Mouse (Mus musculus) NIH3T3 (cell line): ENCODE results near the gene Gsdme.
A peak's percentile ranks its signal among the peaks of the same experiment; 100 is the strongest.

Experiments
- DNase-seq: peaks from one replicate; pipeline ENCODE4 v3.0.0-alpha.2; 2012; ENCODE audit warnings: low read depth

Gsdme gene

DNA sequence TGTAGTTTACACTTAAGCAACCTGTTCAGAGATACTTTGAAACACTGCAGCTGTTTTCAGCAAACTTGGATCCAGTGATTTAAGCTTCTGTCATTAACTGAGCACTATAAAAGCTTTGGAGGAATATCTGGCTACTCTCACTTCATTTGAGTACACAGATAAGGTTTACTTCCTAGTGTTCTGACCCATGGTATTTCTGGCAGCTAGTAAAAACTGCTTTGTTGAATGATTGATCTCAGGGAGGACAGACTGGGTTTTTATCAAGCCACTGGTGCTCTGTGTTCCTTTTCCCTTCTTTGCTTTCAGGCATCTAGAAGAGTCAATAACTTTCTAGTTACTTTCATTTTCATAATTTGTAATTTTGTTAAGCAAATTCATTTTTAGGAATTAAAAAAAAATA is 74.3 kb downstream of the Gsdme start:
- DNase-seq = no peak

DNA sequence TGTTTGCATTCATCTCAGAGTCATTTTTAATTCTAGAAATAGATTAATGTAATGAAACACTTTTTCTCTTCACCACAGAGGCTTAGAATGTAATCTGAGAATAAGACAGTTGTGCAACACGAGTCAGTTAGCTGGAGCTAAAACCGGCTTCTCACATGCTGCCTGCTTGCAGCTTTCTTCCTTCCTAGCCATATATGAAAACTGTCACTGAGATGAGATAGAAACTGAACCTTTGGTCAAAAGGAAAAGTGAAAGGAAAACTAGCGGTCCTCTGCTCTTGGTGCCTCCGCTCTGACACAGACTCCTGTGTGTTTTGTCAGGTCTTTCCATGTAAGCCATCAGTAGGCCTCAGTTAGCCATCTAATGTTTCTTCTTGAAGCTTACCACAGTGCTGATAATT is 75.7 kb downstream of the Gsdme start:
- peak; percentile 75 for DNase-seq

DNA sequence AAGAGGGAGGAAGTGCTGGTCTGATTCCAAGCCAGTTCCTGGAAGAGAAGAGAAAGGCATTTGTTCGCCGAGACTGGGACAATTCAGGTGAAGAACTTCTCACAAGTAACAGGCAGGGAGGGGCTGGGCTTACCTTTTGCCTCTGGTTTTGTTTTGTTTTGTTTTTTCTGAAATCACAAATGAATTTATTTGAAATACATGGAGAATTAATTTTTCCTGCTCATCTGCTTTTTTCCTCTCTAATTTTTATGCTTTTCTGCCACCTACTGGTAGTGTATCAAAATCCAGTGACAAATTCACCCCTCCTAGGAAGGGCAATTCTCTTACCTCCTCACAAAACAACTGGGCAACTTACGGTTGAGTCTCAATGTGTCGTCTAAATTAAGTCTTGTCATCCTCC is 83.5 kb downstream of the Gsdme start:
- DNase-seq = peak; percentile 64

DNA sequence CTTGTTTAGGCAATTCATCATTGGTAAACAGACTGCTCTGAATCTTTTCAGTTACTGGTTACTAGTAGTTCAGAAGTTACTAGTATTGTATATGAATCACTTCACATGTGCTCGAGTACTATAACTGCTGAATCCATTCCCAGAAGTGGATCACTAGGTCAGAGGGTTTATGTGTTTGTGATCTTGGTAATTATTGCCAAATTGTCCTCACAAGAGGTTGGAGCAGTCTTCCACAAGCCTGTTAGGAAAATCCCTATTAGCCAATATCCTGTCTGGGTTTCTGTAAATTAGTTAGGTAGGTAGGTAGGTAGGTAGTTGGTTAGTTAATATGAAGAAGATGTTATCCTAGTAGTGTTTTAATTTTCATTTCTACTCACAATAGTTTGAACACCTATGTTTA is 87.9 kb downstream of the Gsdme start:
- no peak for DNase-seq

DNA sequence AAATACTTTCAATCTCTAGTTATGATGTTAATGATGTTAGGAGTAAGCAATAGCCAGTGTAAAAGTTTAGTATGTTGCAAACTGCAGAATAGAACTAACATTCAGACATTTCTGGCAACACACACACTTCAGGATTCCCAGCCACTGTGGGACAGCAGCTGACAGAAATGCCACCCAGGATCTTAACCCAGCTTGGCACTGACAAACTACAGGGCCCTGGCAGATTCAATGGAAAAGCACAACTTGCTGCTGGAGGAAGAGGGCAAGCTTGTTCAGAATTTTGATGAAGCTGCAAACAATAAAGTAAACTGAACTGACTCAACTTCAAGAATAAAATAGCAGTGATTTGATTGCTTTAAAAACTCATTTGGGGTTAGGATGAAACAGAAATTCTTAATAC is 93.9 kb downstream of the Gsdme start:
- DNase-seq = no peak

- DNase-seq = no peak
Measured at GRCm38 (mm10) chr6:50168821-50169220, 94.8 kb downstream of the Gsdme start.

GRCm38 (mm10) chr6:50163013-50163412 is 100.6 kb downstream of the Gsdme start:
- no peak for DNase-seq

DNA sequence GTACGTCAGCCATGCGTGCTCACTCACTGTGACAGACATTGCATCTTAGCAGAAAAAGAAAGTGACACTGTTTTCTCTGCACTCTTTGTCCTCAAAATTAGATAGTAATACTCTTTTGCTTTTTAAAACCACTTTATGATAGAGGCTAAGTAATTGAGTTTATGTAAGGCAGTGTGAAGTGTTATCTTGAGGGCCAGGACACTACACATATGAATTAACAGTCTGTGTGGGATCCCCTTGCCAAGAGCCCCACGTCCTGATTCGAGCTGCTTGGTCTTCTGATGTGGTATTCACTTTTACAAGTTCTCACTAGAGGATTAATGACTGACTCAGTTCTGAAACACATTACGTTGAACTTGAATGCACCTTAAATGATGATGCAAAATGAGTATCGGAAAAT is 103.8 kb downstream of the Gsdme start:
- no peak for DNase-seq

- no peak for DNase-seq
Measured at GRCm38 (mm10) chr6:50149378-50149777, 114.3 kb downstream of the Gsdme start.

DNA sequence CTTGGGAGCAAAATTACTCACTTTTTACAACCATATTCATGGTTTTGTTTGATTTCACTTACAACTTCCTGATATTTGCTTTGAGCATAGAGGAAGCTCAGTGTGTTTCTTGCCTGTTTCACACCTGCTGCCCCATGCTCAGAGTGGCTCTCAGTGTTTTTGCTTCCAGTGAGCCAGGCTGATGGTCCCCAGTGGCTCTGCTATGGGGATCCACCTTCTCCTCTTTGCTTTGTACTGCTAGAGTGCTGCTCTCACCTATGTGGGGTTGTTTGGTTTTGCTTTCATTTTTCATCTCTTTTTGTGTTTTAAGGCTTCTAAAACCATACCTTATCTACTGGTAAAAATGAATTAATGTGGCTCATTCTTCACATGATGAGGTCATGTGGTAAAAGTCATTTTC is 117.5 kb downstream of the Gsdme start:
- DNase-seq = no peak

- no peak for DNase-seq
Measured at GRCm38 (mm10) chr6:50139526-50139925, 124.1 kb downstream of the Gsdme start.
